Mouse (Mus musculus) monocyte, adult 5-6 weeks (primary cell): ENCODE measurements around the gene Acot1. TPM values are rescaled to one million over a fixed set of nuclear protein-coding genes. Genes with fewer than 3 reads are reported as not detected.
"Not testable (repeated sequence)": the region's sequence is repeated elsewhere in the genome, so short reads cannot be mapped to it uniquely, and the experiment has no call there.

Source experiments
- ATAC-seq: fragments of 153-309, 156-312 bp; replicated peaks from 2 replicates; pipeline ENCODE4 v1.8.0; 2017; ENCODE audit warnings: mild to moderate bottlenecking; ENCODE audit not compliant: low TSS enrichment, insufficient number of reproducible peaks, severe bottlenecking, poor library complexity, low FRiP score
- total RNA-seq: library from RNA; stranded (forward); fragments of 200-1000, 200-491, 200-594 nt; gene quantifications from 3 replicates; pipeline ENCODE4 v1.2.3, GENCODE M21; 2017

The Acot1 gene
- total RNA-seq = not detected in 3 replicates

- ATAC-seq = not testable (repeated sequence)
Measured at GRCm38 (mm10) chr12:84009171-84009965, at the start of gene Acot1. Gene Acot1, plus strand, starts transcription at chr12:84009490.

DNA sequence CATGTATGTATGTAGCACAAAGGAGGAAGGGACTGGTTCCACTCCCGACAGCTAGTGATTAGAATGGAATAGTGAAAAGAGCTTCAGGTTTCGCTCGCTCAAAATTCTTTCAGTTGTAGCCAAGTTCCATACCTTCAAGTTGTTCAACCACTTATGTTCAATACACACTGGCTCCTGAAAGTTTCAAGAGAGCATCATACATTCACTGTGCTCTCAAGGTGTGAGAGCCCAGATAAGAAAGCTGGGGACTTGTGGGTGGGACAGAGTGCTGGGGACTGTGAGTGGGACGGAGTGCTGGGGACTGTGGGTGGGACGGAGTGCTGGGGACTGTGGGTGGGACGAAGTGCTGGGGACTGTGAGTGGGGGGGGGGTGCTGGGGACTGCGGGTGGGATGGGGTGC is 44.1 kb upstream of the Acot1 start:
- no peak for ATAC-seq

GRCm38 (mm10) chr12:83972117-83972516 is 37.2 kb upstream of the Acot1 start:
- peak; percentile 61; the same call in 1 of the 2 replicates for ATAC-seq

GRCm38 (mm10) chr12:83978862-83979261 is 30.4 kb upstream of the Acot1 start:
- ATAC-seq = no peak

DNA sequence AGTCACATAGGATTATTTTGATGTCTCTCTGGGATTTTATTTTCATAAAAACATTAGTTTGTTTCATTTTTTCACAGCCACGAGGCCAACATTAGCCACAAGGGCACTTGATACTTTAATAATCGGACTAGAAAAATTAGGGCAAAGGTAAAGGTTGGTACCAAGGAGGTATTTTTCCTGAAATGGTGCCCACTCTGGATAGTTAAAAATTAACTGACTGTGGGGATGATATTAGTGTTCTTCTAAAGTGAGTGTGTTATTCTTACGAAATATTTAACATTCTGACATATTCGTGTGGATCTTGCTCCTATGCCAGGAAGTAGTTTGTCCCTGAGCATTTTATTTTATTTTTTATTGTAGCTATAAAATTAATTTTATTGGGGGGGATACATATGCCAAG is 27.7 kb upstream of the Acot1 start:
- ATAC-seq = no peak

- ATAC-seq = no peak
Measured at GRCm38 (mm10) chr12:83984752-83985151, 24.5 kb upstream of the Acot1 start, which contains the start of gene Heatr4. Gene Heatr4, minus strand, starts transcription at chr12:83984852.

GRCm38 (mm10) chr12:83987242-83987582 is 22.1 kb upstream of the Acot1 start:
- no peak for ATAC-seq

GRCm38 (mm10) chr12:83987583-83988441 is 21.5 kb upstream of the Acot1 start, which contains the start of gene Acot2:
Gene Acot2, plus strand, starts transcription at chr12:83987861.
- ATAC-seq = peak; percentile 97

- ATAC-seq = no peak
Measured at GRCm38 (mm10) chr12:83988483-83988882, 20.8 kb upstream of the Acot1 start.

DNA sequence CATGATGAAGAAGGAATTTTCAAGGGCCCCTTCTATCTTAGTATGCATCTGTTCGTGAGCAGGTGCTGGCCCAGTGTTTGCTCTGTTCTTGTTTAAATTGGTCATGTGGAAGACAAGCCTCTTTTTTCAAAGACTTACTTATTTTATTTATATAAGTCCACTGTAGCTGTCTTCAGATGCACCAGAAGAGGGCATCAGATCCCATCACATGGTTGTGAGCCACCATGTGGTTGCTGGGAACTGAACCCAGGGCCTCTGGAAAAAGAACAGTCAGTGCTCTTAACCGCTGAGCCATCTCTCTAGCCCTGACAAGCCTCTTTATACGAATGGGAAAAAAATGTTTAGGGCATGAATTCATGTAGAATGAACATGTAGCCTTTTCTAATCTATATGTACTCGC is 19.9 kb upstream of the Acot1 start:
- no peak for ATAC-seq

GRCm38 (mm10) chr12:83997221-83997620 is 12.1 kb upstream of the Acot1 start:
- ATAC-seq = no peak

DNA sequence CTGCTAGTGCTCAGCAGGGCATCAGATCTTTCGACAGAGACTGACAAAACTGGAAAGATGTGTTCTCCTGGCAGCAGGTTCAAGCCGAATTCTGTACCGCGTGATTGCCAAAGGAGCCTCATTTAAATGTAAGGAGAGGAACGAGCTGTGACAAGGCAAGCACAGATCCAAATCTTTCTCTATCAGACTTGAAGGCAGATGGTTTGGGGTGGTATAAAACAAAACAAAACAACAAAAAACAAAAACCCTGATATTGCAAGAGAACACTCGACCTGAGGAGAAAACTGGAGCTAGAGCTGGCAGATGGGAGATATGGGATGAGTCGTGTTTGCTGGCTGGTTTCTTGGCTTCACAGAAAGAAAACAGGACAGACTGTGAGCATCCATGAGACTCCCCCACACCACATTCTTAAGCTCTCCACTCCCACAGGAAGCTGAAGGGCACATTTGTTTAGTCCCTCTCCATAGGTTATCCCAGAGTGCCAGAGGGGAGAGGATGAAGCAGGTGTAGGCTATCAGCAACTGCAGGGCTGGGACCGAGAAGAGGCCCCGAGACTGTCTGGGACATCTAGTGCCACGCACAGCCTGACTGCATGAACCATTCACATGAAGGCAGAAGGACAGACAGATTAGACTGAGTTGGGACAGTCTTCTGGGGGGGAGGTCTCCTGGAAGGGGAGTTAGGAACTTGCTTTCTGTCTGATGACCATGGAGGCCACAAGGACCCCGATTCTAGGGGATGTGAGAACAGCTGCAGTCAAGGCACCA is 10.8 kb upstream of the Acot1 start:
- 0 out of 2 replicates have a peak, but pooled peaks have one; percentile 35 for ATAC-seq

GRCm38 (mm10) chr12:83999237-83999636 is 10.1 kb upstream of the Acot1 start:
- not testable (repeated sequence) for ATAC-seq

- no peak for ATAC-seq
Measured at GRCm38 (mm10) chr12:84000418-84000817, 8.9 kb upstream of the Acot1 start.

DNA sequence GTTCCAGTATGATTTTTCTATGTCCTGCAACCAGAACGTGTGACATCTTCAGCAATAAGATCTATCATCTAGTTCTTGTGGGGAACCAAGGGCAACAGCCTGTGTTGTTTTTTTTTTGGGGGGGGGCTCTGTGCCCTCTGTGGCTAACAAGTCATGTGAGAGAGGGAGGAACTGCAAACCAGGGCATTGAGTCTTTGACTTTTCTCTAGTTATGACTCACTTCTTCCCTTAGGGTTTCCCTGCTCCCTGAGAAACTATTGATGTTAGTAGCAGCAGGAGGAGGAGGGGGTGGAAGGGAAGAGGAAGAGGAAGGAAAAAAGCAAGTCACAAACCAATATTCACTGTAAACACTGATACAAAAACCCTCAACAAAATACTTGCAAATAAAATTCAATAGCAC is 5.4 kb upstream of the Acot1 start:
- ATAC-seq = no peak

- no peak for ATAC-seq
Measured at GRCm38 (mm10) chr12:84008251-84008650, 1.0 kb upstream of the Acot1 start.

DNA sequence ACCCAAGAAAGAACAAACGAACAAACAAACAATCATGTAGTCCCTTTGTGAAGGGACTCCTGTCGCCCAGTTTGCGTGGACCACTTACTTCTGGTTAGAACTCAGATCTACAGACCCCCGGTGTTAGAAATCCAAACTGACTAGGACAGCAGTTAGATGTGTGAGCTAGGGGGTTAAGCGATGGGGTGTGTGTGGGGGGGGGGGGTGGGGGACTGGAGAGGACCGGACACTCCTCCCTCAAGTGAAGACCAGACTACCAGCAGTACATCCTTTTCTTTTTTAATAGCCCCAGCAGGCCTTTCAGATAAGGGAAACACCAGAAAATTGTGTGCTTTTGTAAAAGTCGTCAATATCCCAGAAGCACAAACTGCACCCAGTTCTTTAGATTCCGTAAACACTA is 561 bp upstream of the Acot1 start:
- no peak for ATAC-seq

DNA sequence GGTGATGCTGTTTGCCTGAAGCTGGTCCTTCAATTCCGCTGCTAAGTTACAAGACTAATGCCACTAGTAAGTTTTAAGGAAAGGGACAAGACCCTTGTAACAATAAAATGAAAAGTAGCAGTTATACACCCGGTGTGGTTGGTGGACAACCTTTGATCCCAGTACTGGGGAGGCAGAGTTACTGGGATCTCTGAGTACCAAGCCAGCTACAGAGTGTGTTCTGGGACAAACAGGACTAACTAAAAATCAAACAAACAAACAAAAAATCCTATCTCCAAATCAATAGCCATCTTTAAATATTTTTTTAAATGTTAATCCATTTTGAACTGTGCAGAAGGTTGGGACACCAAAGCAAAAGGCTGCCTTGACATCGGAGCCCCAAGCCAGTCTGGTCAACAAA is 911 bp downstream of the Acot1 start:
- ATAC-seq = no peak
